In the genomic region with DNA sequence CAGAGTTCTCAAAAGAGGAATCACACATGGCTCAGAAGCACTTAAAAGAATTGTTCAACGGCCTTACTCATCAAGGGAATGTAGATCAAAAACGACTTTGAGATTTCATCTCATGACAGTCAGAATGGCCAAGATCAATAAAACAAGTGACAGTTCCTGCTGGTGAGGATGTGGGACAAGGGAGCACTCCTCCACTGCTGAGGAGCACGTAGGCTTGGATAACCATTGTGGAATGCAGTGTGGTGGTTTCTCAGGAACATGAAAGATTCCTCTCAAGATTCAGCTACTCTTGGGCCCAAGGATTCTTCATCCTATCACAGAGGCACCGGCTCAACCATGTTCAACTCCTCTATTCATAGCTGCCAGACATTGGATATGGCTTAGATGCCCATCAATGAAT, we compare ENCODE assay signal across 26 mouse cellular contexts.
DNase-seq lines count a peak whose midpoint lies in the region; ATAC-seq lines count a peak whose summit lies in the region.
"Had no signal": no experiment of that assay in that cellular context is flagged by ENCODE, and none has a peak within 500 bp of the region (broad histone marks: within the 10 kb centered on the region; RNA-seq: fewer than 3 reads in every experiment).

No protein-coding gene starts in this region.

- 91% methylated on average over 4 of the region's 4 CpGs for WGBS in forebrain, embryonic 13.5 days
- WGBS in forebrain, embryonic 10.5 days = 93% methylated on average over 4 of the region's 4 CpGs
- 91% methylated on average over 4 of the region's 4 CpGs for WGBS in hindbrain, embryonic 13.5 days
- 86% methylated on average over 4 of the region's 4 CpGs for WGBS in hindbrain, embryonic 11.5 days
- 93% methylated on average over 4 of the region's 4 CpGs for WGBS in forebrain, embryonic 14.5 days
- WGBS in forebrain, embryonic 16.5 days = 90% methylated on average over 4 of the region's 4 CpGs

- H3K9me3 ChIP-seq in forebrain, embryonic 13.5 days (replicated peaks) = no peaks in the 10 kb centered on the region
- H3K9me3 ChIP-seq in forebrain, embryonic 10.5 days = no peaks in the 10 kb centered on the region
- H3K9me3 ChIP-seq in hindbrain, embryonic 13.5 days = no peaks in the 10 kb centered on the region
- H3K9me3 ChIP-seq in hindbrain, embryonic 11.5 days (ENCODE audit: control insufficient read depth, low read length) = no peaks in the 10 kb centered on the region
- H3K9me3 ChIP-seq in forebrain, embryonic 14.5 days (replicated peaks; ENCODE audit: control insufficient read depth, low read length) = no peaks in the 10 kb centered on the region
- H3K9me3 ChIP-seq in forebrain, embryonic 16.5 days (ENCODE audit: control insufficient read depth, low read length) = no peaks in the 10 kb centered on the region
- H3K9me3 ChIP-seq: embryonic facial prominence, embryonic 12.5 days; embryonic facial prominence, embryonic 15.5 days; G1E; heart, embryonic 13.5 days had no signal

- H3K36me3 ChIP-seq in forebrain, embryonic 13.5 days (ENCODE audit: poor library complexity, severe bottlenecking) = no peaks in the 10 kb centered on the region
- H3K36me3 ChIP-seq in forebrain, embryonic 10.5 days (replicated peaks) = no peaks in the 10 kb centered on the region
- H3K36me3 ChIP-seq in hindbrain, embryonic 13.5 days = no peaks in the 10 kb centered on the region; the same call in 1 of the 2 replicates
- H3K36me3 ChIP-seq in hindbrain, embryonic 11.5 days (ENCODE audit: control insufficient read depth, insufficient read depth, low read length) = no peaks in the 10 kb centered on the region
- no peaks in the 10 kb centered on the region for H3K36me3 ChIP-seq in forebrain, embryonic 14.5 days (ENCODE audit: control insufficient read depth, insufficient read depth, low read length)
- no peaks in the 10 kb centered on the region for H3K36me3 ChIP-seq in forebrain, embryonic 16.5 days (ENCODE audit: control insufficient read depth, insufficient read depth)
- H3K36me3 ChIP-seq: embryonic facial prominence, embryonic 12.5 days; embryonic facial prominence, embryonic 15.5 days; G1E; heart, embryonic 13.5 days had no signal

- H3K27me3 ChIP-seq in forebrain, embryonic 13.5 days = no peaks in the 10 kb centered on the region
- H3K27me3 ChIP-seq in forebrain, embryonic 10.5 days (ENCODE audit: poor library complexity, severe bottlenecking) = no peaks in the 10 kb centered on the region
- H3K27me3 ChIP-seq in hindbrain, embryonic 13.5 days = no peaks in the 10 kb centered on the region
- H3K27me3 ChIP-seq in hindbrain, embryonic 11.5 days (ENCODE audit: control insufficient read depth, insufficient read depth, low read length) = no peaks in the 10 kb centered on the region
- no peaks in the 10 kb centered on the region for H3K27me3 ChIP-seq in forebrain, embryonic 14.5 days (replicated peaks; ENCODE audit: control insufficient read depth, insufficient read depth, low read length)
- no peaks in the 10 kb centered on the region for H3K27me3 ChIP-seq in forebrain, embryonic 16.5 days (replicated peaks; ENCODE audit: control insufficient read depth, insufficient read depth, low read length)
- H3K27me3 ChIP-seq: CH12.LX; embryonic facial prominence, embryonic 12.5 days; embryonic facial prominence, embryonic 15.5 days; heart, embryonic 13.5 days; Patski had no signal

- peak overlapping the region; percentile 79 for H3K27ac ChIP-seq in forebrain, embryonic 13.5 days
- H3K27ac ChIP-seq in forebrain, embryonic 10.5 days = no peak overlapping the region
- H3K27ac ChIP-seq in hindbrain, embryonic 13.5 days = peak overlapping the region; percentile 83; the same call in 1 of the 2 replicates
- H3K27ac ChIP-seq in hindbrain, embryonic 11.5 days (ENCODE audit: low read depth, low read length) = no peak overlapping the region
- H3K27ac ChIP-seq in forebrain, embryonic 14.5 days (ENCODE audit: low read depth, low read length) = peak overlapping the region; percentile 1; the same call in 1 of the 2 replicates
- peak overlapping the region; percentile 83 for H3K27ac ChIP-seq in forebrain, embryonic 16.5 days (ENCODE audit: low read length)
- H3K27ac ChIP-seq: embryonic facial prominence, embryonic 15.5 days had no signal

- no peak overlapping the region for H3K4me3 ChIP-seq in forebrain, embryonic 13.5 days
- H3K4me3 ChIP-seq in forebrain, embryonic 10.5 days = no peak overlapping the region
- H3K4me3 ChIP-seq in hindbrain, embryonic 13.5 days = no peak overlapping the region
- H3K4me3 ChIP-seq in hindbrain, embryonic 11.5 days (ENCODE audit: low read depth, low read length) = no peak overlapping the region
- H3K4me3 ChIP-seq in forebrain, embryonic 14.5 days (ENCODE audit: low read depth, low read length) = no peak overlapping the region
- H3K4me3 ChIP-seq in forebrain, embryonic 16.5 days (replicated peaks; ENCODE audit: low read length) = no peak overlapping the region
- H3K4me3 ChIP-seq: embryonic facial prominence, embryonic 12.5 days; embryonic facial prominence, embryonic 15.5 days; heart, embryonic 13.5 days had no signal

- H3K9ac ChIP-seq in forebrain, embryonic 13.5 days = no peak overlapping the region
- no peak overlapping the region for H3K9ac ChIP-seq in hindbrain, embryonic 13.5 days
- no peak overlapping the region for H3K9ac ChIP-seq in hindbrain, embryonic 11.5 days (ENCODE audit: low read depth, low read length)
- no peak overlapping the region for H3K9ac ChIP-seq in forebrain, embryonic 14.5 days (ENCODE audit: low read length)
- H3K9ac ChIP-seq in forebrain, embryonic 16.5 days (replicated peaks; ENCODE audit: low read depth, low read length) = no peak overlapping the region
- H3K9ac ChIP-seq: embryonic facial prominence, embryonic 12.5 days; embryonic facial prominence, embryonic 15.5 days; heart, embryonic 13.5 days; hindbrain, embryonic 14.5 days had no signal

- peaks cover 36% of the 10 kb centered on the region for H3K4me1 ChIP-seq in forebrain, embryonic 13.5 days
- peaks cover 16% of the 10 kb centered on the region for H3K4me1 ChIP-seq in forebrain, embryonic 10.5 days
- peaks cover 31% of the 10 kb centered on the region for H3K4me1 ChIP-seq in hindbrain, embryonic 13.5 days (replicated peaks)
- no peaks in the 10 kb centered on the region; the same call in 1 of the 2 replicates for H3K4me1 ChIP-seq in hindbrain, embryonic 11.5 days (replicated peaks; ENCODE audit: control insufficient read depth, insufficient read depth, low read length)
- H3K4me1 ChIP-seq in forebrain, embryonic 14.5 days (ENCODE audit: control insufficient read depth, insufficient read depth, low read length) = peaks cover 26% of the 10 kb centered on the region
- H3K4me1 ChIP-seq in forebrain, embryonic 16.5 days (replicated peaks; ENCODE audit: control insufficient read depth, insufficient read depth, low read length) = peaks cover 29% of the 10 kb centered on the region

- no peak overlapping the region for H3K4me2 ChIP-seq in forebrain, embryonic 13.5 days
- no peak overlapping the region for H3K4me2 ChIP-seq in hindbrain, embryonic 13.5 days
- H3K4me2 ChIP-seq in hindbrain, embryonic 11.5 days (replicated peaks; ENCODE audit: low read depth, low read length) = no peak overlapping the region
- no peak overlapping the region for H3K4me2 ChIP-seq in forebrain, embryonic 14.5 days (ENCODE audit: low read length)
- H3K4me2 ChIP-seq in forebrain, embryonic 16.5 days (ENCODE audit: low read length) = no peak overlapping the region
- H3K4me2 ChIP-seq: embryonic facial prominence, embryonic 12.5 days; embryonic facial prominence, embryonic 15.5 days; heart, embryonic 13.5 days; hindbrain, embryonic 14.5 days had no signal

- no peak for ATAC-seq in forebrain, embryonic 13.5 days
- no peak for ATAC-seq in hindbrain, embryonic 13.5 days (ENCODE audit: low FRiP score)
- ATAC-seq in hindbrain, embryonic 11.5 days (ENCODE audit: low FRiP score) = no peak
- ATAC-seq in forebrain, embryonic 14.5 days = no peak
- no peak for ATAC-seq in forebrain, embryonic 16.5 days
- ATAC-seq: inflammation-experienced regulatory T-cells, adult 6 months; intestine, postnatal 0 days; Patski had no signal

- no peak for DNase-seq in forebrain, embryonic 10.5 days (ENCODE audit: extremely low spot score, low spot score)
- DNase-seq in hindbrain, embryonic 11.5 days (ENCODE audit: low spot score) = no peak
- DNase-seq in forebrain, embryonic 14.5 days (ENCODE audit: low spot score) = no peak
- DNase-seq in layer of hippocampus, postnatal 36 days = no peak
- DNase-seq in kidney, adult 18-20 months = no peak
- DNase-seq: adrenal gland, postnatal 14 days; B cell, adult 2 months; cerebellum, adult 11 months; cerebellum, adult 2 months; cerebellum, adult 9-11 months; cerebellum, postnatal 25 days; gastrocnemius, postnatal 10 days; gastrocnemius, postnatal 36 days; kidney, adult 8-10 months had no signal

Comparison
In these comparisons a context has a peak if more than half of its experiments do, and no peak if none do; other contexts are left out.
1. H3K27ac ChIP-seq: peak in forebrain, embryonic 13.5 days (single experiment), hindbrain, embryonic 13.5 days (single experiment), forebrain, embryonic 14.5 days (single experiment) and forebrain, embryonic 16.5 days (single experiment); none in forebrain, embryonic 10.5 days (single experiment) and hindbrain, embryonic 11.5 days (single experiment).